Mouse (Mus musculus) midbrain, embryonic 11.5 days (tissue): ENCODE measurements at regions not wholly inside any gene's neighbourhood (a gene's known extent, or its start where the extent isn't known, plus 50 kb on each side); places are given as distances from the start of the nearest gene placed in this dataset.
"Not testable (repeated sequence)": the region's sequence is repeated elsewhere in the genome, so short reads cannot be mapped to it uniquely, and the experiment has no call there.

Source experiments
- ATAC-seq: fragments of 200-750 bp; cut with Nextera tagmentation; 2 replicates; pipeline ENCODE4 v1.8.0; 2017; ENCODE audit warnings: moderate TSS enrichment, moderate library complexity; ENCODE audit not compliant: low FRiP score
- DNase-seq: peaks from one replicate; pipeline ENCODE4 v3.0.0; 2015; ENCODE audit warnings: low spot score; ENCODE audit errors: missing footprints
- H3K27ac ChIP-seq: fragments of 300-500 bp; sonication (generic); 2 replicates; pipeline ENCODE4 v1.5.1; 2014; ENCODE audit warnings: low read depth, low read length
- H3K27me3 ChIP-seq: fragments of 300-500 bp; sonication (generic); 2 replicates; pipeline ENCODE4 v1.6.1; 2014; ENCODE audit warnings: mild to moderate bottlenecking, low read length, moderate library complexity, mixed read lengths; ENCODE audit not compliant: control insufficient read depth, insufficient read depth
- H3K36me3 ChIP-seq: fragments of 300-500 bp; sonication (generic); 2 replicates; pipeline ENCODE4 v1.6.1; 2014; ENCODE audit warnings: mild to moderate bottlenecking, low read length, moderate library complexity, mixed read lengths; ENCODE audit not compliant: control insufficient read depth, insufficient read depth
- H3K4me1 ChIP-seq: fragments of 300-500 bp; sonication (generic); 2 replicates; pipeline ENCODE4 v1.6.1; 2014; ENCODE audit warnings: low read length; ENCODE audit not compliant: control insufficient read depth, insufficient read depth
- H3K4me2 ChIP-seq: fragments of 300-500 bp; sonication (generic); 2 replicates; pipeline ENCODE4 v1.6.1; 2014; ENCODE audit warnings: mild to moderate bottlenecking, moderate library complexity
- H3K4me3 ChIP-seq: fragments of 300-500 bp; sonication (generic); 2 replicates; pipeline ENCODE4 v1.5.1; 2014; ENCODE audit warnings: low read depth, low read length
- H3K9ac ChIP-seq: fragments of 300-500 bp; sonication (generic); 2 replicates; pipeline ENCODE4 v1.6.1; 2014; ENCODE audit warnings: low read length
- H3K9me3 ChIP-seq: fragments of 300-500 bp; sonication (generic); 2 replicates; pipeline ENCODE4 v1.6.1; 2016; ENCODE audit warnings: low read length; ENCODE audit not compliant: control insufficient read depth
- WGBS: fragments of 180-500 bp; shearing (Covaris S2); extraction: QIAGEN DNeasy Blood & Tissue Kit; methylation state at CpG from one replicate; pipeline ENCODE4 v1.1.7; 2014; 5-methylcytosine and 5-hydroxymethylcytosine counted together

DNA sequence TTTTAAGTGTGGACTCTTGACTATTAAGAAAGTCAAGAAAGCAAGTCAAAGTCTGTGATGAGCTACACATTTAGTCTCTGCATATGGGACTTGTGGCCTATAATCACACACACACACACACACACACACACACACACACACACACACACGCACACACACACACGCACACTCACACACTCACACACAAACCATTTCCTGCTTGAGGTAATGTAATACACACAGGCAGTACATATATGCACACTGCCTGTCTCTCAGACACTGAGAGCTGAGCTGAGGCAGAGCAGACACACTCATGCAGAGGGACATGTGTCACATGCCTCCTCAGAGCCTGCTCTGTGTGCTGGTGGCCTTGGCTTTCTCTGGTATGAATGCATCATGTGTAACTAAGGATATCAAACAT, 461.0 kb upstream of the Olfr1507 start:
- H3K9ac ChIP-seq, H3K27me3 ChIP-seq, ATAC-seq, H3K4me2 ChIP-seq, H3K36me3 ChIP-seq, H3K27ac ChIP-seq, H3K9me3 ChIP-seq, H3K4me3 ChIP-seq, DNase-seq, H3K4me1 ChIP-seq: not testable (repeated sequence)
- no CpG with 5 or more reads among the region's 2 CpGs for WGBS

DNA sequence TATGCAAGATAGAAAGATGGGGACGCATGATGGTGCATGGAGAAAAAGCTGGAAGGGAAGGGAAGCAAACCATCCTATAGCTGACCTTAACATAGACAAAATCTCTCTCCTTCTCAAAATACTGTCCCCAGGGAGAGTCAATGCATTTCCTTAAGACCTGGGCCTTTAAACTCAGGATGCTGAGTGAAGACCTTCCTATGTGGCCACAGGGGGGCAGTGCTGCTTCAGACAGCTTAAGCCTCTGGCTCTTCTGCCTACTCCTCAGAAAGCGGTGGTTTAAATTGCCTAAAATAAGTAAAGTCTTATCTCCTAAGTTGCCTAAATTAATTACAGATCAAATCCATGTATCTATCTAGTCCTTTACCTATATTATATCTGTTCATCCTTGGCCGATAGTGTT, 449.4 kb upstream of the Olfr1507 start:
- H3K9me3 ChIP-seq, H3K4me1 ChIP-seq, ATAC-seq, H3K9ac ChIP-seq, H3K36me3 ChIP-seq, H3K4me3 ChIP-seq, H3K27me3 ChIP-seq, DNase-seq, H3K27ac ChIP-seq, H3K4me2 ChIP-seq: not testable (repeated sequence)
- WGBS, result no CpG with 5 or more reads among the region's 3 CpGs

DNA sequence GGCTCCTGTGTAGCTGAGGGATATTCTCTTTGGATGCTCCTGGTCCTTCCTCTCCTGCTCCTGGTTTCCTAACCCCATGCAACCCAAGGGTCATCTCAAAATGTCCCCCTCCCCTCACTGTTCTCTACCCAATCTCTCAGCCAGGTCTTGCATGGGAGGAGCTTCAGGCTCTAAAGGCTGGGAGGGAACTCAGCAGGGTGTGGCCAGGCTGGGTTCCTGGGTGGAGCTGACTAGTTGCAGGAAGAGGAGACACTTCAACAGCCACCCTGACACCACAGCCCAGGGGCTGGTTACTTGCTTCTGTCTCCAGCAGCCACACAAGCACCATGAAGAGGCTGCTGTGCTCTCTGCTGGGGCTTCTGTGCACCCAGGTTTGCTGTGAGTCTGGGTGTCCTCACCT, 446.9 kb upstream of the Olfr1507 start:
- H3K9me3 ChIP-seq, DNase-seq, H3K4me1 ChIP-seq, ATAC-seq, H3K36me3 ChIP-seq, H3K9ac ChIP-seq, H3K27me3 ChIP-seq, H3K4me2 ChIP-seq, H3K4me3 ChIP-seq, H3K27ac ChIP-seq: not testable (repeated sequence)

DNA sequence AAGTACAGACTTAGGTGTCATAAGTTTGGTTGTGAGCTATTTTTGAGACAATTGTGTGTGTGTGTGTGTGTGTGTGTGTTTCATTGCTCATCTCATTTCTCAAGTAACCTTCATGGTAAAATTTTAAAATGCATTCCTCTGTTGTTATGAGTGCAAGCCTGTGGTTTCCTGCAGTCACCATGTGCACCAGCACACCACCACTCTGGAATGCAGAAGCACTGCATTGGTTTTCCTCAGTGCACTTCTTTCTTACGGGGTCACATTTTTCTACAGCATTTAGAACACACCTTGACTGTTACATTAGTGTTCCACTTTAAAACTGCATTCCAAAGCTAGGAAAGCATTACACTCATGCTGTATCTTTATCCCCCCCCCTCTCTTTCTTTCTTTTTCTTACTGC, 446.2 kb upstream of the Olfr1507 start:
- H3K36me3 ChIP-seq, H3K27ac ChIP-seq, H3K4me2 ChIP-seq, DNase-seq, H3K27me3 ChIP-seq, H3K9ac ChIP-seq, H3K9me3 ChIP-seq, ATAC-seq, H3K4me3 ChIP-seq, H3K4me1 ChIP-seq: not testable (repeated sequence)
- WGBS, result no CpG with 5 or more reads among the region's 1 CpGs

DNA sequence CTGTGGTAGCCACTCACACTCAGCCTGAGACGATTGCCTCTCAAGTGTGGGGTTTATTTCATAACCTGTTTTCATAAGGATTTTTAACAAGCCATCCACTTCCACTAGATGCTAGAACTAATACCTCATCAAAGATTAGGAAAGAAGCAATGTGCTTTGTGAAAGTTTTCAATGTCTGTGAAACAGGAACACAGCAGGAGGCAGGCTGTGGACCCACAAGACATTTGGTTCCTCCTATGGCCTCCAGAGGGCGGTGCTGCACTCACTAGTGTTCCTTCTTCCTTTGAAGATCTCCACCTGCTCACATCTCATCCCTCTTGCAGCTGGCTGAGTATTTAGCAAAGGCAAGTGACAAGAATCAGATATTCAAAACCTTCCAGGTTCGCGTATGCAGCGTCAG, 424.6 kb upstream of the Olfr1507 start:
- H3K27ac ChIP-seq, result not testable (repeated sequence)
- WGBS, result no CpG with 5 or more reads among the region's 5 CpGs

DNA sequence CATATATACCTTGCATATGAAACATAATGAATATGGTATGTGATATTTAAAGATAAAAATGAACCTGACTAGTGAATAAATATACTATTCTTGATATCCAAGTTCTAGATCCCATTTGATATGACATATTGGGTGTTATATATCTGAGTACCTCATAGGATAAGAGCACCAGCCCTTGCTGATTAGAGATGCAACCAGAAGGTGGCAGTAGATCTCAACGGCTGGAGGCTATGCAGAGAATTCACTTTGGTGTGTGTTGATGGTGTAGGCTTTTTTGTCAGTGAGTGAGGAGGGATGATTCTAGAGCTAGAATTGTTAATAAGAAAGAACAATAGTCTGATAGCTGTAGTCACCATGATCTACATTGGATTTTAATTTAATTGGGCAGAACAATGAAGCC, 418.3 kb upstream of the Olfr1507 start:
- not testable (repeated sequence) for H3K4me1 ChIP-seq, ATAC-seq, H3K27ac ChIP-seq, H3K9me3 ChIP-seq, H3K4me2 ChIP-seq, H3K36me3 ChIP-seq, H3K4me3 ChIP-seq, H3K27me3 ChIP-seq, DNase-seq, H3K9ac ChIP-seq
- WGBS, result no CpG with 5 or more reads among the region's 1 CpGs

More for the DNA sequence above, 424.6 kb upstream of the Olfr1507 start:
- not testable (repeated sequence) for H3K4me1 ChIP-seq, H3K4me3 ChIP-seq, DNase-seq, H3K9me3 ChIP-seq, H3K27me3 ChIP-seq, H3K9ac ChIP-seq, H3K4me2 ChIP-seq, ATAC-seq, H3K36me3 ChIP-seq

DNA sequence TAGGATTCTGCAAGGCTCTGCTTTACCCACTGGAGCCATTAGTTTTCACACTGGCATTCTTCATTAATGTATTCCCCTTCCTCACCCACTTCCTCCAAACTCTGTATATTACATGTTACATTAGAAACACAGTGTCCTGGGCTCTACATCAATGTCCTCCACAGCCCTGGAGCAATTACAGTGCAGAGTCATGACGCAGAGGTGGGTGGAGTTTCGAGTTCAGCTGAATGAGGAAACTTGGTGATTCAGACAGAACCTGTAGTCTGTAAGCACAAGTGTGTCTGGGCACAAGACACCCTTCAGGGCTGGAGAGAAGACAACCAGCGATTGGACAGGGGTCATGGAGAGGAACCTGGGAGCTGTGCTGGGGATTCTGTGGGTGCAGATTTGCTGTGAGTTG, 404.1 kb upstream of the Olfr1507 start:
- not testable (repeated sequence) for H3K9me3 ChIP-seq, H3K27ac ChIP-seq, H3K9ac ChIP-seq, H3K4me3 ChIP-seq, H3K4me2 ChIP-seq, H3K27me3 ChIP-seq, H3K4me1 ChIP-seq, H3K36me3 ChIP-seq, ATAC-seq, DNase-seq
- no CpG with 5 or more reads among the region's 3 CpGs for WGBS

DNA sequence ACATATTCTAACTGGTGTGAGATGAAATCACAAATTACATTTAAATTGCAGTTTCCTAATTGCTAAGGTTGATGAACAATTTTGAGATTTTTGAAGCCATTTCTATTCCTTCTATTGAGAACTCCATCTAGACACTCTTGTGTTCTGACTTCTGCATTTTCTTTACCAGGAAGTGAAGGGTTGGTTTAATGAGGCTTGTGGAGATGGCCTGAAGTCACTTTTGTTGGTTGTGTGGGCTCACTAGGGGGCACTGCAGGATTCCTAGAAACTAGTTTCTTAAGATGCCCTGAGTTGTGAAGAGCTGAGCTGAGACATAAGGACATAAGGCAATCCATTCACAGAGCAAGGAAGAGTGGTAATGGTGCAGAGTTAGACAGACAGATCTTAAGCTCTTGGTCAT, 402.8 kb upstream of the Olfr1507 start:
- not testable (repeated sequence) for DNase-seq

DNA sequence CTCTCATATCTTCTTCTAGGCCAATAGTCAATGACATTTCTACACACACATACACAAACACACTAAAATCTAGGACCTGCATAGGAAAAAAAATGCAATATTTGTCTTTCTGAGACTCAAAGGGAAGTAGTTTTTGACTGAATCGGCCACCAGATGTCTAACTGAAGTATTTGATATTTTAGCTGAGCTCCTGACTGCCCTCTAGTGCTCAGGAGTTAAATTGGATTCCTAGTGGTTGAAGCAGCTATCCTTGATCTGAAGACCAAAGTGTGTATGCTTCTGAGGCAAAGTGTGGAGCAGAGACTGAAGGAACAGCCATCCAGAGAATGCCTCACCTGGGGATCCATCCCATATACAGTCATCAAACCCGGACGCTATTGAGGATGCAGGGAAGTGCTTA, 384.4 kb upstream of the Olfr1507 start:
- DNase-seq, H3K27ac ChIP-seq, H3K4me3 ChIP-seq, H3K27me3 ChIP-seq, H3K9me3 ChIP-seq, ATAC-seq, H3K4me2 ChIP-seq, H3K9ac ChIP-seq, H3K36me3 ChIP-seq, H3K4me1 ChIP-seq: not testable (repeated sequence)
- no CpG with 5 or more reads among the region's 3 CpGs for WGBS

More for the DNA sequence above, 402.8 kb upstream of the Olfr1507 start:
- H3K4me3 ChIP-seq, H3K27me3 ChIP-seq, H3K9me3 ChIP-seq, H3K9ac ChIP-seq, H3K36me3 ChIP-seq, ATAC-seq, H3K27ac ChIP-seq, H3K4me1 ChIP-seq, H3K4me2 ChIP-seq: not testable (repeated sequence)

DNA sequence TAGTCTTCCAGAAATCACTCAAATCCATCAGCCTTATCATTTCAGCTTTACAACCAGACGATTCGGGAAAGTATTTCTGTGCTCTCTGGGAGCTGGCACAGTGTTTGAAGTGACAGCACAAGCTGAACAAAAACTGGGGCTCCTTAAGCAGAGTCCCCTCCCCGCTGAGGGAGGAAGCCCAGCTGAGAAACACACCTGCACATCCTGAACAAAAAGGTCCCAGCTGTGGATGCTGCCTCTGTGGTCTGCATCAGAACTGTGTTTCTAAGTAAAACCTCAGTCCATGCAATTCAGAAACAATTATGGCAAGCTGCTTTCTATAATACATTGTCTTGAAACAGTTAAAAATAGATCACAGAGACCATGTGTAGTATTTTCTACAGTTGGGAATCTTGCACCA, 368.3 kb upstream of the Olfr1507 start:
- H3K27ac ChIP-seq, H3K9me3 ChIP-seq, H3K9ac ChIP-seq, ATAC-seq, H3K36me3 ChIP-seq, H3K4me1 ChIP-seq, DNase-seq, H3K4me3 ChIP-seq, H3K27me3 ChIP-seq, H3K4me2 ChIP-seq: not testable (repeated sequence)
- WGBS, result no CpG with 5 or more reads among the region's 3 CpGs
